20 mouse cellular contexts compared by ENCODE assay signal in the genomic region with DNA sequence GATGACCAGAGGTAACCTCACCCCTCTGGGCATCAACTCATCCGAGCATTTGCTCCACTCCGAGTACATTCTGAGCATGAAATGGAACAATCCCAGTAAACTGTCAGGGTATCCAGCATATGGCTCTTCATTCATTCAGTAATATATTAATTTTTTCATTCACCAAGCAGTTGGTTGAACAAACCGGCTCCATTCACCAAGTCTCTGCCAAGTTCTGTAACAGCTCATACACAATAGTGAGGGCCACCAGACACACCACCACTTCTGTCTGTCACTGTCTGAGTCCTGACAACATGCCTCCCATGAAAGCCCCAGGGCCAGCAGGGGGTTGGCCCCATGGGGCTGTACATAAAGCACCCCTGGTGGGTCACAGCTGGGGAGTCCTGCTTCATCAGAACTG.
"Had no signal": no experiment of that assay in that cellular context is flagged by ENCODE, and none has a peak within 500 bp of the region (broad histone marks: within the 10 kb centered on the region; RNA-seq: fewer than 3 reads in every experiment).

No protein-coding gene starts in this region.

- H3K36me3 ChIP-seq: limb, embryonic 12.5 days; limb, embryonic 15.5 days; midbrain, embryonic 12.5 days; midbrain, embryonic 15.5 days; neural tube, embryonic 12.5 days; neural tube, embryonic 15.5 days had no signal

- H3K4me3 ChIP-seq: left cerebral cortex, adult 2 months; limb, embryonic 12.5 days; limb, embryonic 15.5 days; midbrain, embryonic 12.5 days; midbrain, embryonic 15.5 days; neural tube, embryonic 12.5 days; neural tube, embryonic 15.5 days had no signal

- H3K4me2 ChIP-seq: limb, embryonic 12.5 days; limb, embryonic 15.5 days; liver, embryonic 11.5 days; lung, embryonic 14.5 days; midbrain, embryonic 12.5 days; midbrain, embryonic 15.5 days; neural tube, embryonic 12.5 days; neural tube, embryonic 15.5 days had no signal

- H3K27ac ChIP-seq: left cerebral cortex, adult 2 months; limb, embryonic 12.5 days; limb, embryonic 15.5 days; liver, embryonic 14.5 days; macrophage; midbrain, embryonic 12.5 days; midbrain, embryonic 15.5 days; neural tube, embryonic 12.5 days; neural tube, embryonic 15.5 days; stomach, postnatal 0 days had no signal

- H3K9ac ChIP-seq: limb, embryonic 12.5 days; limb, embryonic 15.5 days; liver, embryonic 14.5 days; liver, postnatal 0 days; lung, embryonic 14.5 days; midbrain, embryonic 12.5 days; midbrain, embryonic 15.5 days; neural tube, embryonic 12.5 days; neural tube, embryonic 15.5 days had no signal

- ATAC-seq: liver, postnatal 0 days; midbrain, embryonic 15.5 days had no signal

- H3K4me1 ChIP-seq: neural tube, embryonic 12.5 days had no signal

- H3K9me3 ChIP-seq: limb, embryonic 12.5 days; limb, embryonic 15.5 days; midbrain, embryonic 12.5 days; midbrain, embryonic 15.5 days; neural tube, embryonic 12.5 days; neural tube, embryonic 15.5 days had no signal

- DNase-seq: layer of hippocampus, postnatal 36 days; liver, postnatal 0 days; lung, embryonic 14.5 days; right cerebral cortex, adult 18-20 months; right cerebral cortex, postnatal 14 days; right cerebral cortex, postnatal 4 days; thymus, adult 2 months; thymus, postnatal 14 days; thymus, postnatal 4 days had no signal

- H3K27me3 ChIP-seq: limb, embryonic 12.5 days; limb, embryonic 15.5 days; midbrain, embryonic 12.5 days; midbrain, embryonic 15.5 days; neural tube, embryonic 12.5 days; neural tube, embryonic 15.5 days had no signal
